Mouse (Mus musculus): ENCODE results near the gene Rad51b. TPM values are rescaled to one million over a fixed set of nuclear protein-coding genes. Genes with fewer than 3 reads are reported as not detected.

Gene Rad51b
- polyA plus RNA-seq, 1 experiment from 2014 or later, result 10.0 TPM

DNA sequence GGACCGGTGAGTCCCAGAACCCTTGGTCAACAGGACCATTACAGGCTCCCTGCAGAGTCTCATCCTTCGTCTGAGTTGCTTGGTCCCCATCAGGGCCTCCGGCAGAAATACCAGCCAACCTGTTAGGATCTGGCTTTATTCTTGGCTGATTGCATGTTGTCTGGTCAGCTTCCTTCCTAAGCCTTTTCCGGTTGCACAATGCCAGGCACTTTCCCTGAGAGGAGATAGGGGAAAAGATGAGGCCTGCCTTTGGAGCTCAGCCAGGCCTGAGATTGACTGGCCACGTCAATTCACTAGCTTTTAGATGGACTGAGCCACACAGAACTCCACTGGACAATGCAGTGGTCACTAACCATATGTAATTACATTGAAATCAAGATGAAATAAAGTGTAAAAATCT is 552.9 kb downstream of the Rad51b start:
- Histone ChIP-seq H3K4me2 (ENCODE audit: low read length) (no peak overlapping the region), H3K9me3 (ENCODE audit: control insufficient read depth, low read length) (0 out of 2 replicates have a peak, but pooled peaks cover 4% of the 10 kb centered on the region), H3K4me3 (ENCODE audit: low read depth, low read length) (no peak overlapping the region), H3K9ac (ENCODE audit: low read length) (no peak overlapping the region), H3K36me3 (ENCODE audit: control insufficient read depth, insufficient read depth, low read length) (no peaks in the 10 kb centered on the region), H3K4me1 (replicated peaks; ENCODE audit: control insufficient read depth, insufficient read depth, low read length) (peaks cover 27% of the 10 kb centered on the region), H3K27ac (ENCODE audit: low read depth) (peak overlapping the region; percentile 62; the same call in 1 of the 2 replicates), H3K27me3 (replicated peaks; ENCODE audit: control insufficient read depth, insufficient read depth, low read length) (no peaks in the 10 kb centered on the region)
- DNase-seq (ENCODE audit: low spot score) (no peak), ATAC-seq (replicated peaks; ENCODE audit: low FRiP score, low TSS enrichment, low read depth) (no peak)
- 74% methylated on average over 5 of the region's 5 CpGs for WGBS

DNA sequence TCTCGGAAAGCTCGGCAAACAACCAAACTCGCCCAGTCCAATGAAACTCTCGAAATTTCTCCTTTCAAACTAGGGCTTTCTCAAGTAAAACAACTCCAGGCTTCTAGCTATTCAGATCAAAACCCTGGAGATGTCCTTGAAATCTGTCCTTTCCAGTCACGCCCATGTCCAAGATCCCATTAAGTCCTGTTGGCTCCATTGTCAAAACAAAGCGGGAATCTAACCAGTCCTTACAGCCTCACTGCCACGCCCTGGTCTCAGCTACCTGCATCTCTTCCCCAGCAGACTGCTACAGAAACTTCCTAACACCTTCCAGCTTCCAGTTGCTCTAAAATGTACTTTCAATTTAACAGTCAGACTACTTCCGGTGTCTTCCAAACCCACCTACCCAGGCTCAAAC is 554.8 kb downstream of the Rad51b start:
- H3K9me3 ChIP-seq (ENCODE audit: control insufficient read depth, low read length), result 0 out of 2 replicates have a peak, but pooled peaks cover 4% of the 10 kb centered on the region
- peaks cover 28% of the 10 kb centered on the region for H3K4me1 ChIP-seq (replicated peaks; ENCODE audit: control insufficient read depth, insufficient read depth, low read length)
- no peak overlapping the region for H3K9ac ChIP-seq (ENCODE audit: low read length)
- no peak overlapping the region for H3K27ac ChIP-seq (ENCODE audit: low read depth)
- H3K36me3 ChIP-seq (ENCODE audit: control insufficient read depth, insufficient read depth, low read length), result no peaks in the 10 kb centered on the region
- H3K4me2 ChIP-seq (ENCODE audit: low read length), result no peak overlapping the region
- H3K27me3 ChIP-seq (replicated peaks; ENCODE audit: control insufficient read depth, insufficient read depth, low read length), result no peaks in the 10 kb centered on the region
- H3K4me3 ChIP-seq (ENCODE audit: low read depth, low read length), result no peak overlapping the region
- ATAC-seq (replicated peaks; ENCODE audit: low FRiP score, low TSS enrichment, low read depth) (no peak), DNase-seq (ENCODE audit: low spot score) (no peak)
- WGBS, result 93% methylated on average over 8 of the region's 8 CpGs

DNA sequence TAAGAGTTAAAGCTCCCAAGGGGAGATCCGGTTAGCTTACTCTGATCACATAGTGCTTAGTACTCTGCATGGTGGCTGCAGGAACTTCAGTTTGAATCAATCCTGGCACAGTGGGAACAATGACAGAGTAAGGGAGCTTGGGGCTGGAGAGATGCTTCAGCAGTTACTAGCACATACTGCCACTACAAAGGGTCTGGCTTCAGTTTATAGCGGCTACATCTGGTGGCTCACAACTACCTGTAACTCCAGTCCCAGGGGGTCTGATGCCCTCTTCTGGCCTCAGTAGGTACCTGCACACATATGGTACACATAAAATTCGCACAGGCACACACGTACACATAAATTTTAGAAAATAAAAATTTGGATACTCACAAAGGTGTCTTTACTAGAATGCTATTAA is 555.5 kb downstream of the Rad51b start:
- Histone ChIP-seq H3K9ac (ENCODE audit: low read length) (no peak overlapping the region), H3K4me2 (ENCODE audit: low read length) (no peak overlapping the region), H3K4me3 (ENCODE audit: low read depth, low read length) (no peak overlapping the region), H3K27ac (ENCODE audit: low read depth) (no peak overlapping the region), H3K36me3 (ENCODE audit: control insufficient read depth, insufficient read depth, low read length) (no peaks in the 10 kb centered on the region), H3K27me3 (replicated peaks; ENCODE audit: control insufficient read depth, insufficient read depth, low read length) (no peaks in the 10 kb centered on the region), H3K9me3 (ENCODE audit: control insufficient read depth, low read length) (0 out of 2 replicates have a peak, but pooled peaks cover 4% of the 10 kb centered on the region), H3K4me1 (replicated peaks; ENCODE audit: control insufficient read depth, insufficient read depth, low read length) (peaks cover 35% of the 10 kb centered on the region)
- DNase-seq (ENCODE audit: low spot score) (no peak), ATAC-seq (replicated peaks; ENCODE audit: low FRiP score, low TSS enrichment, low read depth) (no peak)
- WGBS, result 96% methylated on average over 4 of the region's 4 CpGs

DNA sequence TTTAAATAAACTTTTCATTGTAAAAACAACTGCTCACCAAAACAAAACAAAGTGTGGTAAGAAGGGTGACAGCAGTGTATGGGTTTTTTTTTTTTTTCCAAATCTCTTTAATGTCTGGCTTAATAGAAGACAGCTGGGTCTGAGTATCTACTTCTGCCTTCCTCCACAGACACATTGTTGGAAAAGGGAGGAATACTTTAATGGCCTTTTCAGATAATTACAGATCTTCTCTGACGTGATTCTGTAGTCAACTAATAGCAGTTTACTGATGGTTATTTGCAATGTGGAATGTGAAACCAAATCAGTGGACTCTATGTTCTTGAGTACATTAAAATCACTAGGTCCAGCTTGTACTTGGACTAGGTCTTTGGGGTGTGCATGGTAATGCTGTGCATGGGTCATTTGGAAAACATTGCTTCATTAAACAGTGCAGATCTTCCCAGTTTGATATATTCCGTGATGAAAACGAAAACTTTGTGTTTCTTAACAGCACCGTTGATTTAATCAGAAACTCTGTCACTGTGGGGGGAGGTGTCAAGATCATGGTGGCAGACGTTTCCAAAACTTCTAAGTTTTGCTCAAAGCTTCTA is 556.9 kb downstream of the Rad51b start:
- Histone ChIP-seq H3K9me3 (ENCODE audit: control insufficient read depth, low read length) (0 out of 2 replicates have a peak, but pooled peaks cover 4% of the 10 kb centered on the region), H3K9ac (ENCODE audit: low read length) (no peak overlapping the region), H3K27ac (ENCODE audit: low read depth) (no peak overlapping the region), H3K4me3 (ENCODE audit: low read depth, low read length) (no peak overlapping the region), H3K27me3 (replicated peaks; ENCODE audit: control insufficient read depth, insufficient read depth, low read length) (no peaks in the 10 kb centered on the region), H3K36me3 (ENCODE audit: control insufficient read depth, insufficient read depth, low read length) (no peaks in the 10 kb centered on the region), H3K4me2 (ENCODE audit: low read length) (no peak overlapping the region), H3K4me1 (replicated peaks; ENCODE audit: control insufficient read depth, insufficient read depth, low read length) (peaks cover 41% of the 10 kb centered on the region)
- DNase-seq (ENCODE audit: low spot score) (no peak), ATAC-seq (replicated peaks; ENCODE audit: low FRiP score, low TSS enrichment, low read depth) (no peak)
- WGBS, result 73% methylated on average over 5 of the region's 5 CpGs

DNA sequence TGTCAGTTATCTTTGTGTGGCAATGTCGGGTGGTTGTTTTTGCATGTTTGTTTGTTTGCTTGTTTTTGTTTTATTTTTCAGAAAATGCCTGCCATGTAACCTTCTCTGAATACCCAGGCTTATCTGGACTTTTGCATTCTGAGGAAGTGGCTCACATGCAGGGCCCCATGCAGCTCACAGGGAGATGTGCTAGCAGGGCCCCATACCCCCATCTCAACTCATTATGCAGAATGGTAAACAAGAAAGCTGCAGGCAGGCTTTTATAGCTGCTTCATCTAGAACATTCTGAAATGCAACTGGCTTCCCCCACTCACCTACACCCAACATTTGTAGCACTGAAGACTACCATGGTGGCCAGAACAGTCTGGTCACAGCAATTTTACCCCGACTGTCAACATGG is 557.4 kb downstream of the Rad51b start:
- no peak for ATAC-seq (replicated peaks; ENCODE audit: low FRiP score, low TSS enrichment, low read depth)
- Histone ChIP-seq H3K4me3 (ENCODE audit: low read depth, low read length) (no peak overlapping the region), H3K36me3 (ENCODE audit: control insufficient read depth, insufficient read depth, low read length) (no peaks in the 10 kb centered on the region), H3K4me2 (ENCODE audit: low read length) (no peak overlapping the region), H3K27me3 (replicated peaks; ENCODE audit: control insufficient read depth, insufficient read depth, low read length) (no peaks in the 10 kb centered on the region), H3K9me3 (ENCODE audit: control insufficient read depth, low read length) (0 out of 2 replicates have a peak, but pooled peaks cover 4% of the 10 kb centered on the region), H3K4me1 (replicated peaks; ENCODE audit: control insufficient read depth, insufficient read depth, low read length) (peaks cover 41% of the 10 kb centered on the region), H3K9ac (ENCODE audit: low read length) (no peak overlapping the region), H3K27ac (ENCODE audit: low read depth) (no peak overlapping the region)
- 89% methylated on average over 2 of the region's 2 CpGs for WGBS
- DNase-seq (ENCODE audit: low spot score), result no peak

DNA sequence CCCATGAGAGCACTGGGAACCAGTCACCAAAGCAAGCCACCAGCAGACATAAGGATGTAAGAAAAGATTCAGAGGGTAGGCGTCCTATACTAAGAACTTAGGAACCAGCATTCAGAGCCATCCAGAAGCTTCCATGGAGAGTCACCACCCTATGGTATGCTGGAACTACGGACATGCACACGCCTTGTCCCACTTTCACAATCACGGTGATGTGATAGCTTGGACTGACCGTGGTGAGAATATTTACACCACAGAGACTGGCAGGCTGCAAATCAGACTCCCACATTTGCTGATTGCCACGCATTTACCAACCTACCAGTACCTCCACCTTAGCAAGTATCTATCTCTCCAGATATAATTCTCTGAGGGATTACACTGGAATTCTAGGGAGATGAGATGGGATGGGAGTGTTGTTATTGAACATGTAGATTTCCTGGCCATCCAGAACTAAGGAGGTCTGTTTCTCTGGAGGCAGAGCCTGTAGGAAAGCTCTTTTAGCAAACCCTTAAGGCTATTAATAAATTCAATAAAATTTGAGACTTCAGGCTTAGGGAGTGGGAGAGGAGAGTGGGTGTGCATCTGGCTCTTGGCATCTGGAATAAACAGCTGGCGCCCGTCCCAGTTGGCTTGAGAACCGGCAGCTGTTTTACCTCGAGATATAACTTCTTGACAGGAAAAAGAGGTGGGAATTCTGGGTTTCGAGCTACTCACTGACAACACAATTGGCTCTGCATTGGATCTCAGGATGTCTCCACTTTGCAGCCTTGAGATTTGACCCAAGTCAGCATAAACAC is 559.2 kb downstream of the Rad51b start:
- H3K4me1 ChIP-seq (replicated peaks; ENCODE audit: control insufficient read depth, insufficient read depth, low read length), result peaks cover 48% of the 10 kb centered on the region
- H3K9me3 ChIP-seq (ENCODE audit: control insufficient read depth, low read length), result 0 out of 2 replicates have a peak, but pooled peaks cover 4% of the 10 kb centered on the region
- no peaks in the 10 kb centered on the region for H3K36me3 ChIP-seq (ENCODE audit: control insufficient read depth, insufficient read depth, low read length)
- no peak overlapping the region for H3K9ac ChIP-seq (ENCODE audit: low read length)
- no peak overlapping the region for H3K4me2 ChIP-seq (ENCODE audit: low read length)
- WGBS, result 41% methylated on average over 11 of the region's 11 CpGs
- DNase-seq (ENCODE audit: low spot score), result peak; percentile 85
- peak; percentile 58; the same call in 1 of the 2 replicates for ATAC-seq (replicated peaks; ENCODE audit: low FRiP score, low TSS enrichment, low read depth)
- no peak overlapping the region for H3K4me3 ChIP-seq (ENCODE audit: low read depth, low read length)
- no peaks in the 10 kb centered on the region for H3K27me3 ChIP-seq (replicated peaks; ENCODE audit: control insufficient read depth, insufficient read depth, low read length)
- peak overlapping the region; percentile 81 for H3K27ac ChIP-seq (ENCODE audit: low read depth)

DNA sequence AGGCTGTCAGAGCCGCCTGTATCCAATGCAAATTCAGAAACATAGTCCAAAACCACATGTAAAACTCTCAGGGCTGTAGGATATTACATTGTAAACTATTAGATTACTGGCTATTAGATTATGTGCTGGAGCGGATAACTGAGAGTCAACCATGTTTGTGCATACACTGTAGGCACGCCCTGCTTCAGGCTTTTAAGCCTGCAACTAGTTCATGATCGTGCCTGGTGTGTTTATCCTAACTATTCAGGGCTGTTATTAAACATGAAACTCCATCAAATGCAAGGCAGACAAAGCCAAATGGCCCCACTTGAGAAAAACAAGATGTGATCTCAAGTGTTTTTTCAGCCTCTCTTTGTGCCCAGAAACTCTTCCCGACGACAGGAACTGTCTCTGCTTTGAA is 560.6 kb downstream of the Rad51b start:
- 54% methylated on average over 6 of the region's 6 CpGs for WGBS
- DNase-seq (ENCODE audit: low spot score), result no peak
- no peak overlapping the region for H3K9ac ChIP-seq (ENCODE audit: low read length)
- peak overlapping the region; percentile 81 for H3K27ac ChIP-seq (ENCODE audit: low read depth)
- H3K36me3 ChIP-seq (ENCODE audit: control insufficient read depth, insufficient read depth, low read length), result no peaks in the 10 kb centered on the region
- no peaks in the 10 kb centered on the region for H3K9me3 ChIP-seq (ENCODE audit: control insufficient read depth, low read length)
- H3K4me3 ChIP-seq (ENCODE audit: low read depth, low read length), result no peak overlapping the region
- ATAC-seq (replicated peaks; ENCODE audit: low FRiP score, low TSS enrichment, low read depth), result no peak
- H3K4me1 ChIP-seq (replicated peaks; ENCODE audit: control insufficient read depth, insufficient read depth, low read length), result peaks cover 48% of the 10 kb centered on the region
- no peaks in the 10 kb centered on the region for H3K27me3 ChIP-seq (replicated peaks; ENCODE audit: control insufficient read depth, insufficient read depth, low read length)
- no peak overlapping the region for H3K4me2 ChIP-seq (ENCODE audit: low read length)

DNA sequence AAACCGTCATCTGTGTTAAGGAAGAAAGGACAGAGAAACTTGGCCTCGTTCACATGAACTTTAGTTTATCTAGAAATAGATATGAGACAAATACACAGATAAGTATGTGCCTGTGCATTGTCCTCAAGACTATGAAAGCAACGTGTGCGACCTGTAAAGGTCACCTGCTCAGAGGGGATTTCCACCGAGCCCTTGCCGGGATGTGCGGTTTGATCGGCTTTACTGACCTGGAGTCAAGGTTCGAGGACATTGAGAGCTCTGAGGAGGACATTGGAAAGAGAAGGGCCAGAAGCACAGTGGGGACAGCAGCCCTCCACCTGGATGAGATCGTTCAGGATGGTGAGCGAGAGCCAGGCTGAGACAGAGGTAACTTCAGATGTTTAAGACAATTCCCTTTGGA is 561.3 kb downstream of the Rad51b start:
- ATAC-seq (replicated peaks; ENCODE audit: low FRiP score, low TSS enrichment, low read depth), result no peak
- WGBS, result 67% methylated on average over 11 of the region's 11 CpGs
- DNase-seq (ENCODE audit: low spot score), result peak; percentile 48
- Histone ChIP-seq H3K36me3 (ENCODE audit: control insufficient read depth, insufficient read depth, low read length) (no peaks in the 10 kb centered on the region), H3K9me3 (ENCODE audit: control insufficient read depth, low read length) (no peaks in the 10 kb centered on the region), H3K4me2 (ENCODE audit: low read length) (no peak overlapping the region), H3K9ac (ENCODE audit: low read length) (no peak overlapping the region), H3K4me1 (replicated peaks; ENCODE audit: control insufficient read depth, insufficient read depth, low read length) (peaks cover 45% of the 10 kb centered on the region), H3K27me3 (replicated peaks; ENCODE audit: control insufficient read depth, insufficient read depth, low read length) (no peaks in the 10 kb centered on the region), H3K27ac (ENCODE audit: low read depth) (peak overlapping the region; percentile 81), H3K4me3 (ENCODE audit: low read depth, low read length) (no peak overlapping the region)
